18 mouse cellular contexts compared by ENCODE assay signal in the genomic region with DNA sequence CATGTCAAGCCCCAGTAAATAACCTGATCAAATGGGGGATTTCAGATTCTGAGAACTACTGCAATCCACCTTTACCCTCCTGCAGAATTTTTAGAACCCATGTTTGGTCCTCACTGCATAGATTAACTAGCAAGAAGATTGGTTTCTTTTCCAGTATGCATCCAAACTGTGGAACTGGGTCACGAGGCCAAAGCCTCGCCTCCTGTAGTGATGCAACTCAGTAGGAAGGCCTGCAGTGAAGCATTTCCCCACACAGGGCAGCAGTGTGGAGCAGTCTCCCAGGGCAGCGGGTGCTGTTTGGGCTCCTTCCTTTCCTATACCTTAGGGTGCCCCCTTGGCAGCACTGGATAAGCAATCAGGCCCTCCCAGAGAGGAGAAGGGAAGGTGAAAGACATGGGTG. TPM values are rescaled to one million over a fixed set of nuclear protein-coding genes. Genes with fewer than 3 reads are reported as not detected.
DNase-seq lines count a peak whose midpoint lies in the region; ATAC-seq lines count a peak whose summit lies in the region.
"Had no signal": no experiment of that assay in that cellular context is flagged by ENCODE, and none has a peak within 500 bp of the region (broad histone marks: within the 10 kb centered on the region; RNA-seq: fewer than 3 reads in every experiment).

No protein-coding gene starts in this region.

- H3K9me3 ChIP-seq in midbrain, embryonic 11.5 days (ENCODE audit: control insufficient read depth, low read length), result no peaks in the 10 kb centered on the region
- H3K9me3 ChIP-seq in midbrain, embryonic 15.5 days, result no peaks in the 10 kb centered on the region
- H3K9me3 ChIP-seq: embryonic facial prominence, embryonic 15.5 days; forebrain, embryonic 13.5 days; hindbrain, embryonic 13.5 days; midbrain, embryonic 12.5 days; neural tube, embryonic 15.5 days had no signal

- no peaks in the 10 kb centered on the region; the same call in none of the 2 replicates for H3K36me3 ChIP-seq in midbrain, embryonic 11.5 days (ENCODE audit: control insufficient read depth, insufficient read depth, low read length)
- H3K36me3 ChIP-seq in midbrain, embryonic 15.5 days (replicated peaks), result peaks cover 57% of the 10 kb centered on the region

- 85% methylated on average over 3 of the region's 3 CpGs for WGBS in midbrain, embryonic 11.5 days
- 85% methylated on average over 3 of the region's 3 CpGs for WGBS in midbrain, embryonic 15.5 days

- DNase-seq in frontal cortex, postnatal 10 days (ENCODE audit: low spot score in 2 of 2), result no peak
- peak; percentile 23 for DNase-seq in midbrain, embryonic 11.5 days (ENCODE audit: low spot score, missing footprints)
- no peak for DNase-seq in gastrocnemius, adult 18-20 months (ENCODE audit: low spot score)
- DNase-seq: gastrocnemius, postnatal 10 days; layer of hippocampus, postnatal 36 days; left cerebral cortex, postnatal 4 days; lung, embryonic 14.5 days had no signal

- no peak overlapping the region for H3K9ac ChIP-seq in midbrain, embryonic 11.5 days (ENCODE audit: low read length)
- no peak overlapping the region for H3K9ac ChIP-seq in midbrain, embryonic 15.5 days
- H3K9ac ChIP-seq: embryonic facial prominence, embryonic 15.5 days; forebrain, embryonic 13.5 days; hindbrain, embryonic 13.5 days; lung, embryonic 14.5 days; midbrain, embryonic 12.5 days; neural tube, embryonic 15.5 days had no signal

- no peak overlapping the region for H3K4me2 ChIP-seq in midbrain, embryonic 11.5 days
- no peak overlapping the region for H3K4me2 ChIP-seq in midbrain, embryonic 15.5 days
- H3K4me2 ChIP-seq: embryonic facial prominence, embryonic 15.5 days; forebrain, embryonic 13.5 days; hindbrain, embryonic 13.5 days; lung, embryonic 14.5 days; midbrain, embryonic 12.5 days; neural tube, embryonic 15.5 days had no signal

- peak; percentile 53; the same call in 1 of the 2 replicates for ATAC-seq in frontal cortex, adult (ENCODE audit: low TSS enrichment)
- ATAC-seq in midbrain, embryonic 11.5 days (ENCODE audit: low FRiP score), result no peak
- ATAC-seq in midbrain, embryonic 15.5 days (replicated peaks), result no peak
- peak; percentile 86 for ATAC-seq in granulocyte monocyte progenitor cell, adult 5-6 weeks (replicated peaks; ENCODE audit: poor library complexity, severe bottlenecking)
- peak; percentile 87 for ATAC-seq in megakaryocyte progenitor cell, adult 5-6 weeks (replicated peaks; ENCODE audit: poor library complexity)
- no peak for ATAC-seq in cerebellum, adult (ENCODE audit: insufficient number of reproducible peaks, low FRiP score, low TSS enrichment)
- ATAC-seq: forebrain, embryonic 13.5 days had no signal

- no peaks in the 10 kb centered on the region for H3K4me1 ChIP-seq in midbrain, embryonic 11.5 days (ENCODE audit: control insufficient read depth, insufficient read depth, low read length)
- no peaks in the 10 kb centered on the region for H3K4me1 ChIP-seq in midbrain, embryonic 15.5 days
- H3K4me1 ChIP-seq: embryonic facial prominence, embryonic 15.5 days; forebrain, embryonic 13.5 days; hindbrain, embryonic 13.5 days; midbrain, embryonic 12.5 days; neural tube, embryonic 15.5 days had no signal

- no peaks in the 10 kb centered on the region for H3K27me3 ChIP-seq in midbrain, embryonic 11.5 days (ENCODE audit: control insufficient read depth, insufficient read depth, low read length)
- no peaks in the 10 kb centered on the region for H3K27me3 ChIP-seq in midbrain, embryonic 15.5 days (replicated peaks)
- H3K27me3 ChIP-seq: embryonic facial prominence, embryonic 15.5 days; forebrain, embryonic 13.5 days; hindbrain, embryonic 13.5 days; midbrain, embryonic 12.5 days; neural tube, embryonic 15.5 days had no signal

- no peak overlapping the region for H3K27ac ChIP-seq in midbrain, embryonic 11.5 days (ENCODE audit: low read depth, low read length)
- no peak overlapping the region for H3K27ac ChIP-seq in midbrain, embryonic 15.5 days
- H3K27ac ChIP-seq: embryonic facial prominence, embryonic 15.5 days; forebrain, embryonic 13.5 days; hindbrain, embryonic 13.5 days; midbrain, embryonic 12.5 days; neural tube, embryonic 15.5 days had no signal

- no peak overlapping the region for H3K4me3 ChIP-seq in midbrain, embryonic 11.5 days (ENCODE audit: low read depth, low read length)
- no peak overlapping the region for H3K4me3 ChIP-seq in midbrain, embryonic 15.5 days
- H3K4me3 ChIP-seq: embryonic facial prominence, embryonic 15.5 days; forebrain, embryonic 13.5 days; hindbrain, embryonic 13.5 days; midbrain, embryonic 12.5 days; myocyte; neural tube, embryonic 15.5 days had no signal

RNA-seq across cellular contexts. Expression of a gene that starts 24.6 kb away (rescaled TPM):
- 58.3 and 61.7 TPM in 2 replicates for polyA plus RNA-seq in midbrain, embryonic 11.5 days (2014; fragmentation: Nextera tagmentation; extraction: Ambion mirVana)
- polyA plus RNA-seq in midbrain, embryonic 15.5 days (2015; fragmentation: Nextera tagmentation; extraction: Ambion mirVana), result 165 and 182 TPM in 2 replicates
- 16.4 and 26.3 TPM in 2 replicates for total RNA-seq in granulocyte monocyte progenitor cell, adult 5-6 weeks (2014; fragmentation: Nextera tagmentation)
- total RNA-seq in granulocyte monocyte progenitor cell, adult 5-6 weeks (2017), result 10.7 and 17.9 TPM in 2 replicates
- 18.0 and 19.0 TPM in 2 replicates for total RNA-seq in megakaryocyte progenitor cell, adult 5-6 weeks (2015)
- total RNA-seq in megakaryocyte progenitor cell, adult 5-6 weeks (2017), result 14.1 and 20.2 TPM in 2 replicates
- 10 to 100 TPM; 54.0 to 56.5 TPM for total RNA-seq in gastrocnemius, adult 18-20 months (2021)

Comparison
In these comparisons a context has a peak if more than half of its experiments do, and no peak if none do; other contexts are left out.
1. ATAC-seq: peak in frontal cortex, adult (single experiment), granulocyte monocyte progenitor cell, adult 5-6 weeks (single experiment) and megakaryocyte progenitor cell, adult 5-6 weeks (single experiment); none in midbrain, embryonic 11.5 days (single experiment), midbrain, embryonic 15.5 days (single experiment) and cerebellum, adult (single experiment).